Mouse (Mus musculus): ENCODE measurements around the gene Styxl1. TPM values are rescaled to one million over a fixed set of nuclear protein-coding genes. Genes with fewer than 3 reads are reported as not detected.
A peak's percentile ranks its signal among the peaks of the same experiment; 100 is the strongest.

Gene Styxl1
- total RNA-seq, 1 experiment from 2014 or later = not detected

DNA sequence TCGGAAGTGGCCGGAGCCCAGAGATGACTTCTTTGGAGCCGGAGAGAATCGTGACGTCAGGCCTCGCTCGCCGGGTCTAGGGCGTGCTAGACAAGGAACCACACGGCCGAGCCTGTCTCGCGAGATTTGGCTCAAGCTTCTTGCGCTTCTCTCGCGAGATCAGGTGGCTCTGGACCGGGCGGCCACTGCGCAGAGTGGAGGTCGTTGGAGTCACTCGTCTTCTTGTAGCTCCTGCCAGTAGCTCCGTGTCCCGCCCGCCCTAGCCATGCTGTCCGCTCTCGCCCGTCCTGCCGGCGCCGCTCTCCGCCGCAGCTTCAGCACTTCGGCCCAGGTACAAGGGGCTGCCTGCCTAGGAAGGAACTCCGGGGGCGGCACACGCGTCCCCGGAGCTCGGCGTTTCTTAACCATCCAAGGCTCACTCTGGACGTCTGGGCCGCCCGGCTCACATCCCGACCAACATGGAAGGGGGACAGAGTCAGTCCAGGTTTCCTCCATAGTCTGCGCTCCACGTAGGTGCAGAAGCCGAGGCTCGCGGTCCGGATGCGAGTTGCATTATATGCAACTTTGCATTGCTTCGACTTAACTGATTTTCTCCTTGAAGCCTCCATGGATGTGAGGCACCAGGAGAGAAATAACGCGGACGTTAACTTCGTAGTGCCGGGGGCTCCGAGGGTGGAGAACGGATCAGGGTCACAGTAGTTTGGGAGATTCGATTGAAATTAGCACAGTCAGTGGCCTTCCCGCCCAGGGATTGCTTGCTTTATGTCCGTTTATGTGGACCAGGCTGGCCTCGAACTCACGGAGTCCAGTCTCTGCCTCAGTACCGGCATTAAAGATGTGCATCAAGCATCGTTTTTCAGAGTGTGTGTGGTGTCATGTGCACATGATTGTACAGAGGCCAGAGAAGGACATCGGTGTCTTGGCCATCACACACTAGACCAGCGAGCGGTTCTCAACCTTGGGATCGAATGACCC, 573 bp upstream of the Styxl1 start, which contains the start of gene Mdh2:
TSS of gene Mdh2 (plus strand) at position 10 of the 975 bp plus-strand sequence.
- ATAC-seq (replicated peaks in 1 of 2; ENCODE audit: insufficient read depth in 1 of 2, low FRiP score in 2 of 2, low TSS enrichment in 1 of 2, low read depth in 1 of 2, poor library complexity in 2 of 2, severe bottlenecking in 2 of 2) = peak; percentile 89 to 94

DNA sequence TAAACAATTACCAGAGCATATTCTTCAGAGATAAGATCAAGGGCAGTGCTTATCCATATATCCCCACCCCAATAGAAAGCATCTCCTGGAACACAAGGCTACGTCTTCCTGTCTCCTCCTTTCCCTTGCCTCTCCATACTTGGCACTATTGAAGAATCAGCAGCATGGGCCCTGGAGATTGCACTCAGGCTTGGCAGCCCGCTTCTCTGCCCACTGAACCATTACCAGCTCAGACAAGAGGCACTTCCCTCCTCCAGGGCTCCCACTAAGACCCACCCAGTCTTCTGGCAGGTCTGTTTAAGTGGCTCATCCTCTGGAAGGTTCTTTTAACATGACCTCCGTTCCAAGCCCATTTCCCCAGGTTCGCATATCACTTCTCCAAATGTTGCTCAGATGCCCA, 1.6 kb downstream of the Styxl1 start:
- ATAC-seq (replicated peaks in 1 of 2; ENCODE audit: insufficient read depth in 1 of 2, low FRiP score in 2 of 2, low TSS enrichment in 1 of 2, low read depth in 1 of 2, poor library complexity in 2 of 2, severe bottlenecking in 2 of 2) = no peak

DNA sequence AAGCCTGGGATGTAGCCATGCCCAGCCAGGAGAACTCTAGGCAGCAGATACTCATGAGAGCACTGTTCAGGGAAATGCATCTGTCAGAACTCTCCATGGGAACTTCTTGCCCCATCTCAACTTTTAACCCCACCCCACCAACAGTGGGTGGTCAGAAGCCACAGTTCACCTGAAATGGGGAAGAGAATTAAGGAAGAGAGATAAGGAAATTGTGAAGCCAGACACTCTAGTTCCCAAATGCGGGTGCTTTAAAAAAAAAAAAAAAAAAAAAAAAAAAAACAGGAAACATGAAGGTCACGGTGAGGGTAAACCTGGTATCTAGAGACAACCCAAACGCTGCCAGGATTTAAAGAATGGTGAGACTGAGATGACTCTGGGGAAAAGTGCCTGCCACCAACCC, 5.7 kb downstream of the Styxl1 start:
- ATAC-seq (replicated peaks in 1 of 2; ENCODE audit: insufficient read depth in 1 of 2, low FRiP score in 2 of 2, low TSS enrichment in 1 of 2, low read depth in 1 of 2, poor library complexity in 2 of 2, severe bottlenecking in 2 of 2) = peak; percentile 33 to 68; a peak in 2 of 4 replicates

DNA sequence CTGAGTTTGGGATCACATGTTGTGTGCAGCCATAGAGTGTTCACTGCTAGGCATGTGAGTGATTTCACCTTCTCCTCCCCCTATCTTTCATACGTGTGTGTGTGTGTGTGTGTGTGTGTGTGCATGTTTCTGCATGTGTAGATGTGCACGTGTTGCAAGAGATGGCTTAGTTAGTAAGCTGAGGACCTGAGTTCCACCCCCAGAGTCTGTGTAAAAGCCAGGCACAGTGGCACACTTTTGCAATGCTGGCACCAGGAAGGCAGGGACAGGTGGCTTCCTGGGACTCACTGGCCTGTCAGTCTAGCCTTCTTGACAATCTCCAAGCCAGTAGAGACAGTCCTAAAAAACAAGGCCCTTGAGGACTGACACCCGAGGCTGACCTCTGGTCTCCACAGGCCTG, 13.2 kb downstream of the Styxl1 start:
- ATAC-seq (replicated peaks in 1 of 2; ENCODE audit: insufficient read depth in 1 of 2, low FRiP score in 2 of 2, low TSS enrichment in 1 of 2, low read depth in 1 of 2, poor library complexity in 2 of 2, severe bottlenecking in 2 of 2) = no peak

DNA sequence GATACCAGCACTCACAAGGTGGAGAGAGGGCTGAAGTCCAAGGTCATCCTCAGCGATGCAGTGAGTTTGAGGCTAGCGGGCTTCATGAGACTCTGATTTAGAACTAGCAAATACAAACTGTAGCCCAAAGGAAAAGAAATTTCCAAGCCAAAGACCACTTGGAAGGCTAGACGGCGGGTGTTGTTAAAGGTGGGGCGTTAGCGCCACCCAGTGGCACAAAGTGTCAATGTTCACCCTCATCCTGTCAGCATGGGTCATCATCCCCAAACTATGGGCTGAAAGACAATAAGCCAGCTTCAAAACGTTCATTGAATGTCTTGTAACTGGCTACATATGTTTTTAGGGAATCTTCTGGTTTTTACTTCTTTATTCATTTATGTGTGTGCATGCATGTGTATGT, 14.7 kb downstream of the Styxl1 start:
- ATAC-seq (replicated peaks in 1 of 2; ENCODE audit: insufficient read depth in 1 of 2, low FRiP score in 2 of 2, low TSS enrichment in 1 of 2, low read depth in 1 of 2, poor library complexity in 2 of 2, severe bottlenecking in 2 of 2) = peak; percentile 83

DNA sequence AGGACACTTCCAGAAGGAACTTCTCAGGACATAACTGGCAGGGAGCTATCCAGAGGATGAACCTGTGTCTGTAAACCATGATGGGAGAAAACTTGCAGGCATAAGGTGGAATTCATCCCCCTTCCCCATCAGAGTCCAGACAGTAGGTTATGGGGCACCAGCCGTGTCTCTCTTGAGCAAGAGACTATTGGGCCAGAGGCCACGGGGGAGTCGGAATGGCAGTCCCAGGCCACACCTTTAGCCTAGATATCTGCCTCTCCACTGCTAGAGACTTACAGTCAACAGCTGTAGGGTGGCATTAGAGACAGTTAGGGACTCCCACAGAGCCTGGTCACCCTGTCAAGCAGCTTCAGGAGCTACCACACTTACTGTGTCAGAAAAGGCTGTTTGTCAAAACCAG, 16.3 kb downstream of the Styxl1 start:
- no peak for ATAC-seq (replicated peaks in 1 of 2; ENCODE audit: insufficient read depth in 1 of 2, low FRiP score in 2 of 2, low TSS enrichment in 1 of 2, low read depth in 1 of 2, poor library complexity in 2 of 2, severe bottlenecking in 2 of 2)

DNA sequence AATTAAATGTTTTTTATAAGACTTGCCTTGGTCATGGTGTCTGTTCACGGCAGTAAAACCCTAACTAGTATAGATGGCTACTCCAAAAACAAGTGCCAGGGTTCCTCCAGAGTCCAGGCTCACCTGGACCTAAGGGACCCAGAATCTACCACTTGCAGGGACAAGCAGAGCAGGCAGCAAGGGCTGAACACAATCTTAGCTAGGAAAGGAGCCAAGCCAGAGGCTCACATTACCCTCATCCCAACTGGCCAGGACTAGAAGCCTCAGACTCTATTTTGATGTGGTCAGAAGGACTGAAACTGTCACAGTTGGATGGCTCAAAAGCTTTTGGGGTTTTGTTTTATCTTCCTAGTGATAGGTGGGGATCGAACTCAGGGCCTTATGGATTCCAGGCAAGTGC, 26.6 kb downstream of the Styxl1 start:
- no peak for ATAC-seq (replicated peaks in 1 of 2; ENCODE audit: insufficient read depth in 1 of 2, low FRiP score in 2 of 2, low TSS enrichment in 1 of 2, low read depth in 1 of 2, poor library complexity in 2 of 2, severe bottlenecking in 2 of 2)

DNA sequence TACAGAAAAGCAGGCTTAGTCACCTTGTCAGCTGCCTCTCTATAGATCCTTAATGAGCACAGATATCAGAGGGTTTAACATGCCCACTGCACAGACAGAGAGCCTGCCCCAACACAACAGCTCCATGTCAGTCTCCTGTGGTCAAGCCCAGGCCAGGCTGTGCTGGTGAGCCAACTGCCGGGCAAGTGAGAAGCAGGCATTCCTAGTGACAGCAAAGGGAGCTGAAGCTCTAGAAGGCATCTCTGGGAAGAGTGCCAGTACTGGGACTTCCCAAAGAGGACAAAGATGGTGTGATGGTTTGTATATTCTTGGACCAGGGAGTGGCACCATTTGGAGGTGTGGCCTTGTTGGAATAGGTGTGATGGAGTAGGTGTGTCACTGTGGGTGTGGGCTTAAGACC, 27.1 kb downstream of the Styxl1 start:
- no peak for ATAC-seq (replicated peaks in 1 of 2; ENCODE audit: insufficient read depth in 1 of 2, low FRiP score in 2 of 2, low TSS enrichment in 1 of 2, low read depth in 1 of 2, poor library complexity in 2 of 2, severe bottlenecking in 2 of 2)

DNA sequence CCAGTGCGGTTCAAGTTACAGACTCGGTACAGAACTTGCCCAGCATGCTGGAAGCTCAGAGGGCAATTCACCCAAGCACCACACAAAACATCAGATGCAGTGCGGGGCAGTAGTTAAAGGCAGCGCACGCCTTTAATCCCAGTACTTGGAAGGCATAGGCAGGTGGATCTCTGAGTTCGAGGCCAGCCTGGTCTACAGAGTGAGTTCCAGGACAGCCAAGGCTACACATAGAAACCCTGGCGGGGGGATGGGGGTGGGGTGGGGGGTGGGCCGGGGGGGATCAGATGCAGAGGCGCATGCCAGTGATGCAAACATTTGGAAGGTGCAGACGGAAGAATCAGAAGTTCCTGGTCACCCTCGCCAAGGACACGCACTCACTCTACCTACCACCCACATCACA, 33.4 kb downstream of the Styxl1 start:
- 0 out of 4 replicates have a peak, but pooled peaks of 1 of the 2 experiments have one; percentile 12 for ATAC-seq (replicated peaks in 1 of 2; ENCODE audit: insufficient read depth in 1 of 2, low FRiP score in 2 of 2, low TSS enrichment in 1 of 2, low read depth in 1 of 2, poor library complexity in 2 of 2, severe bottlenecking in 2 of 2)

DNA sequence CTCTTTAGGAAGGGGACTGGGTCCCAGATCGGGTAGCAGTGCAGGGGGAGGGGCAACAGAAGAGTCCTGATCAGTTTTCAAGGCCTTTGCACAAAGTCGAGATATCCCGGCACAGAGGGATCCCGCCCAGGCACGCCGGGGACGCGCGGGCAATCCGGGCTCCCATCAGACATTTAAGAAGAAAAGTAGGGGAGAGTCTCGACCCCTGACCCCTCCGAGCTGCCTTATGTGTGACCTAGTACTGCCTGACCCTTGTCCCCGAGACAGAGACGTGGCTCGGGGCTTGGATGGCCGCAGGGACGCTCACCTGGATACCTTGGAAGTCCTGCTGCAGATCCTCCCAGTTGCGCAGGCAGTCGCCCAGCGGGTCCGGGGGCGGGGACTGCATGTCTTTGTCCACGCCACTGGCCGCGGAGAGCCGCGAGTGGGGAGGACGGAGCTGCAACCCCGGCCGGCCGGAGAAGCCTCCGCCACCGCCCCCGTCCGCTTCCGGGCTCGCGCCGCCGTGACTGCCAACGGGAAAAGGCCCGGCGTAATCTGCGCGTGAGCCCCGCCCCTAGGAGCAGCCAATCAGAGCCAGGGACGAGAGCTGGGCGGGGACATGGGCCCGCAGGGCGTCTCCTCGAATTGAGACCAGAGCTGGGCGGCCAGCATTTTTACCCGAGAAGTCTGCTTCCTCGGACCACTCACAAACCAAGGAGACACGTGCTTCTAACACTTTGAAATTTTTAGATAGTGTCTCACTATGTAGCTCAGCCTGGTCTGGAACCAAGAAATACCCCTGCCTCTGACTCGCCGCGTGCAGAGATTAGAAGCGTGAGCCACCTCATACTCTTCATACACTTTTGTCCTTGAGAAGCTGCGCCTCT, 34.2 kb downstream of the Styxl1 start, which contains the start of gene Tmem120a:
TSS of gene Tmem120a (minus strand) at position 708 of the 869 bp plus-strand sequence.
- peak; percentile 93 to 98 for ATAC-seq (replicated peaks in 1 of 2; ENCODE audit: insufficient read depth in 1 of 2, low FRiP score in 2 of 2, low TSS enrichment in 1 of 2, low read depth in 1 of 2, poor library complexity in 2 of 2, severe bottlenecking in 2 of 2)

DNA sequence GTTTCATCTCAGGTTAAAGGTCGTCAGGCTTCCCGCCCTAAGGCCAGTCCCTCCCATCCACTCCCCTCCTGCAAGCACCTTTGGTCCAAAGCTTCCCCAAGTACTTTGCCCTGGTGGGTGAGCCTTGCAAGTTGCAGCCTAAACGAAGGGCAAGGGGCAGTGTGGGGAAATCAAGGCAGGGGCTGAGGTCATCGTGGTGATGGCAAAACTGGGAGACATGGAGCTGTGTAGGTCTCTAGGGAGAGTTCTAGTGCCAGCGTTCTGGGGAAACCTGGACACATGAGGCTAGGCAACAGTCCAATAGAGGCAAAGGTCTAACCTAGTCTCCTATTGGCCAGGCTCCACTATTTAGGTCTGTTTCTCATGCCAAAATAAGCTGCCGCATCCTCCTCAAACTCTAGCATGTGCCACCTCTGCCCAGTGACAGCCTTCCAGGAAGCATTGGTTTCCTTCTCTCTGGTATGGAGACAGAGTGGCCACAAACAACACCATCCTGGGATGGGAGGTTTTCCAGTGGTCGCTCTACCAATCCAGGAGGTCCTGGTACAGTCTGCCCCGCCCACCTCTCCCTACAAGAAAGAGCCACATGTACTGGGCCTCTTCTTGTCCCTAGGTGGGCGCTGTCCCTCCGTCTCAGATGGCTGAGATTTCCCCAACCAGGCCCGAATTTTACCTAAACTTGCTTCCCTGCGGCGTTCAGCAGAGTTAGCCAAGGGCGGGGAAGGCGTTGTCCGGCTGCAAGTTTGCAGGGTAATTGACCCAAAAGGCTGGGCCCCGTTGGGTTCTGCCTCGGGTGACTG, 35.0 kb downstream of the Styxl1 start:
- no peak for ATAC-seq (replicated peaks in 1 of 2; ENCODE audit: insufficient read depth in 1 of 2, low FRiP score in 2 of 2, low TSS enrichment in 1 of 2, low read depth in 1 of 2, poor library complexity in 2 of 2, severe bottlenecking in 2 of 2)

DNA sequence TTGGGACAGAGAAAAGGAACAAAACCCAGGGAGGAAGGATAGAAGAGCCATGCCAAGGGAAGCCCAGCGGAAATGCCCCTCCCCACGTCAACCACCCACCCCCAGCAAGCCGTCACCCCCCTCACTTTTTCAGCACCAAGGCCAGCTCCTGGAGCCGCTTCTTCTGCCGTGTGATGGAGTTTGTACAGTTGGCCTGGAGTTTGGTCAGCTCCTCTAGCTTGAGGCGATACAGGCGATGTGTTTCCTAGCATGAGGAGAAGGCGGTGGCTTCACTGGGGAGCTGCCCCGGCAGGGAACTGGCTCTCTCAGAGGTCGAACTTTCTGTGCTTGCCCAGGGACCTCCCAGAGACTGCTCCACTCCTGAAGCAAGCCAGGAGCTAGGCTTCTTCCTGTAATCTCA, 36.0 kb downstream of the Styxl1 start:
- no peak for ATAC-seq (replicated peaks in 1 of 2; ENCODE audit: insufficient read depth in 1 of 2, low FRiP score in 2 of 2, low TSS enrichment in 1 of 2, low read depth in 1 of 2, poor library complexity in 2 of 2, severe bottlenecking in 2 of 2)

DNA sequence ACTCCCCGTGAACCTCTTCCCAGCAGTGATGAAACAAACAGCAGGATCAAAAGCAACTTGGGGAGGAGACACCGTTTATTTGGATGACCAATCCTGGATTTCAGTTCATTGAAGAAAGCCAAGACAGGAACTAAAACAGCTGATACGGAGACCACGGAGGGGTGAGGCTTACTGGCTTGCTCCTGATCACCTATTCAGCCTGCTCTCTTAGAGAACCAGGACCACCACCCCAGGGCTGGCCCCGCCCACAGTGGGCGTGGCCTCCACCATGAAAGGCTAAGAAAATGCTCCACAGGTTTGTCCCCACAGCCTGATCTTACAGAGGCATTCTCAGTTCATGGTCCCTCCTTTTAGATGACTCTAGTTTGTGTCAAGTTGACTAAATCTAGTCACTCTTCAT, 39.9 kb downstream of the Styxl1 start:
- ATAC-seq (replicated peaks in 1 of 2; ENCODE audit: insufficient read depth in 1 of 2, low FRiP score in 2 of 2, low TSS enrichment in 1 of 2, low read depth in 1 of 2, poor library complexity in 2 of 2, severe bottlenecking in 2 of 2) = no peak

DNA sequence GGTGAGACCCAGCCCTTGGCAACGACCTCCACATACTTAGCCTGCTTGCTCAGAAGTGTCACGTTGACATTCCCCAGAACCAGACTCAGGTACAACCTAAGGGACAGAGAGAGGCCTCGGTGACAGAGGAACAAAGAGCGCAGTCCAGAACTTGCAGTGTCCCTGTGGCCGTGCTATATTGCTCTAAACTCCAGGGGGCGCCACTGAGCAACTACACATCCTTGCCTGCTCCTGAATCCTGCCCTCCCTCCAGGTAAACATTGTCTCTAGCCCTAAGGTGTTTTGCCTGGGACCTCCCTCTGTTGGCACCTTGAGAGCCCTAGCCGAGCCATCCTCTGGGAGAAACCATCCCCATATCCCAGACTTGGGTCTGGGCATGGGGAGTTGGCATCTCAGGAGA, 41.0 kb downstream of the Styxl1 start:
- ATAC-seq (replicated peaks in 1 of 2; ENCODE audit: insufficient read depth in 1 of 2, low FRiP score in 2 of 2, low TSS enrichment in 1 of 2, low read depth in 1 of 2, poor library complexity in 2 of 2, severe bottlenecking in 2 of 2) = no peak

DNA sequence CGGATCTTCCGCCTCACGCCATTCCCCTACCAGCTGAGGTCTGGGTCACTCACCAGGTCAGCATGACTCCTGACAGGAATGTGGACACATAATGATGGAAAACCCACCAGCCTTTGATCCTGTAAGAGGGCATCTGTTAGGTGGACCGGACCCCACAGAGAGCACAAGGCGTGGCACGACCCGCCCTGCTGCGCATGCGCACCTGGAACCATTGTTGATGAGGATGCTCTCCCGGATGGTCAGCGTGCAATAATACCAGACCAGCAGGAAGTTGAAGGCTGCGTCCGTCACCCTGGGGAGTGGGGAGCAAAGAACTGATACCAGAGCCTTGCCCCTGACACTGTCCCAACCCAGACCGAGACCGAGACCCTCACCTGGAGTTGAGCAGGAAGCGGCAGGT, 41.6 kb downstream of the Styxl1 start:
- ATAC-seq (replicated peaks in 1 of 2; ENCODE audit: insufficient read depth in 1 of 2, low FRiP score in 2 of 2, low TSS enrichment in 1 of 2, low read depth in 1 of 2, poor library complexity in 2 of 2, severe bottlenecking in 2 of 2) = no peak

DNA sequence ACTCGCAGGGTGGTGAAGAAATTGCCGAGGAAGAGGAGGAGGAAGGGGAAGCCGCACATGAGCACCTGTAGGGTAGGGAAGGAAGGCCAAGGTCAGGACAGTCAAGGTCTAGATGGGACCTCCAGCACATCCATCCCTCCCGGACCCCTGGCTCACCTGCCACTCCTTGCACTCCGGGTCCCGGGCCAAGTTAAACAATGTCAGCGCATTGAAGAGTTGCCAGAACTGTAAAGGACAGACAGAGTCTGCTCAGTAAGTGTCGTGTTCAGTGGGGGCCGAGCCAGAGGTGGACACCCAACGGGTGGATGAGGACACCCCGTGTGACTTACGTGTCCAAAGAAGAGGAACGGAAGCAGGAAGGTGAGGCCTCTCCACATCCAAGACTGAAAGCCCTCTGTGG, 42.4 kb downstream of the Styxl1 start:
- no peak for ATAC-seq (replicated peaks in 1 of 2; ENCODE audit: insufficient read depth in 1 of 2, low FRiP score in 2 of 2, low TSS enrichment in 1 of 2, low read depth in 1 of 2, poor library complexity in 2 of 2, severe bottlenecking in 2 of 2)

DNA sequence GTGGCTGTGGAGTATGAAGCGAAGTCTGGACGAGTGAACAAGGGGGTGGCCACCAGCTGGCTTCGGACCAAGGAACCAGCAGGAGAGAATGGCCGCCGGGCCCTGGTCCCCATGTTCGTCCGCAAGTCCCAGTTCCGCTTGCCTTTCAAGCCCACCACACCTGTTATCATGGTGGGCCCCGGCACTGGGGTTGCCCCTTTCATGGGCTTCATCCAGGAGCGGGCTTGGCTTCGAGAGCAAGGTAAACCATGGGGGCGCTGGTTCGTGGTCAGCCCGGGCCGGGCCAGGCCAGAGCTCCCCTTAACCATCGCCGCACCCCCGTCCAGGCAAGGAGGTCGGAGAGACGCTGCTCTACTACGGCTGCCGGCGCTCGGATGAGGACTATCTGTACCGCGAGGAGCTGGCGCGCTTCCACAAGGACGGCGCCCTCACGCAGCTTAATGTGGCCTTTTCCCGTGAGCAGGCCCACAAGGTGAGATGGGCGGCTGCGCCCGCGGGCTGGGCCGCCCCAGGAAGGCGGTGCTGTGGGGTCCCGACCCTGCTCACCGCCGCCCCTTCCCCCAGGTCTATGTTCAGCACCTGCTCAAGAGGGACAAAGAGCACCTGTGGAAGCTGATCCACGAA, 44.0 kb downstream of the Styxl1 start:
- no peak for ATAC-seq (replicated peaks in 1 of 2; ENCODE audit: insufficient read depth in 1 of 2, low FRiP score in 2 of 2, low TSS enrichment in 1 of 2, low read depth in 1 of 2, poor library complexity in 2 of 2, severe bottlenecking in 2 of 2)

Data from hematopoietic stem cell, adult 5-6 weeks (primary cell).